In the genomic region with DNA sequence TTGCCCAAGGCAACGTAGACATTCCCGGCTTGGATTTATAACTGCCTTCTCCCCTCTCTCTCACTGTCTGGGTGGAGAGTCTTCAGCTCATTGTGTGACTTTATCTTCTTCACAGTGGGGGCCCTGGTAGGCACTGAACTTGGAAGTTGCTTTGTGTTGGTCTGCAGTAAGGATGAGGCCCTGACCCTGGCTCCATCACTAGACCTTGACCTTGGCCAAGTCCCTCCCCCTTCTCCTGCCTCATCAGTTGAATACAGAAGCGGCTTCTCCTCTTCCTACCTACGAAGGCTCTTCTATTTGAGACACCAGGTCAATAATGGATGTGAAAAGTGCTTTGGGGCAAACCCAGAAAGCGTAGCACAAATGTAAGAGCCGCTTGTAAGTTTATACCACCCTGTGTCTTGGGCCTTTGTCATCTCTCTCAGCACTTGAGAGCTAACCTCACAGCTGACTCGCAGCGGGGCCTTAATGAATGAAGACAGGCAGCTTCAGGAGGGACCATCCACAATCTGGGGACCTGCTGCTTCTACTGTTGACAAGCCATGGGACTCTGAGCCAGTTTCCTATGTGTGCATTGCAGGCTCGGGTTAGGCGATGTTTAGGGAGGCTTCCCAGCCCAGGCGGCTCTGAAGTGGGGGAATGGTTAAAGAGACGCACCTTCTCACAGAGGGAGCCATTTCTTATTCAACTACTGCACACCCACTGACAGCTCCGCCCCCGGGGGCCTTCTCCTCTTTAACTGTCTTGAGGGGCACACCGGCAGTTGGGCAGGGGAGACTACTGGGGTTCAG, we compare ENCODE assay signal across 16 mouse cellular contexts. TPM values are rescaled to one million over a fixed set of nuclear protein-coding genes. Genes with fewer than 3 reads are reported as not detected.
DNase-seq lines count a peak whose midpoint lies in the region; ATAC-seq and TF ChIP-seq lines count a peak whose summit lies in the region.
"Had no signal": no experiment of that assay in that cellular context is flagged by ENCODE, and none has a peak within 500 bp of the region (broad histone marks: within the 10 kb centered on the region; RNA-seq: fewer than 3 reads in every experiment).

No protein-coding gene starts in this region.

- no peak for ATAC-seq in forebrain, embryonic 15.5 days (replicated peaks)
- no peak for ATAC-seq in forebrain, embryonic 11.5 days (replicated peaks; ENCODE audit: low FRiP score)
- no peak for ATAC-seq in embryonic facial prominence, embryonic 15.5 days (ENCODE audit: insufficient number of reproducible peaks, low FRiP score, low TSS enrichment, low read depth)
- no peak for ATAC-seq in neural tube, embryonic 15.5 days (ENCODE audit: low FRiP score)
- ATAC-seq in activated CD4-positive, CD25-positive, alpha-beta regulatory T cell, adult 4 months = no peak

- 30% methylated on average over 15 of the region's 15 CpGs for WGBS in forebrain, embryonic 15.5 days
- 30% methylated on average over 15 of the region's 15 CpGs for WGBS in forebrain, embryonic 11.5 days
- 25% methylated on average over 15 of the region's 15 CpGs for WGBS in embryonic facial prominence, embryonic 15.5 days
- WGBS in neural tube, embryonic 15.5 days = 28% methylated on average over 15 of the region's 15 CpGs

- H3K27ac ChIP-seq in forebrain, embryonic 15.5 days (replicated peaks) = no peak overlapping the region
- H3K27ac ChIP-seq in forebrain, embryonic 11.5 days (ENCODE audit: low read depth, low read length) = no peak overlapping the region
- H3K27ac ChIP-seq in left cerebral cortex, adult 2 months = 0 out of 2 replicates have a peak overlapping the region, but pooled peaks have one; percentile 96
- 0 out of 2 replicates have a peak overlapping the region, but pooled peaks have one; percentile 44 for H3K27ac ChIP-seq in embryonic facial prominence, embryonic 15.5 days (replicated peaks)
- H3K27ac ChIP-seq in neural tube, embryonic 15.5 days (replicated peaks) = peak overlapping the region; percentile 97

- H3K9me3 ChIP-seq in forebrain, embryonic 15.5 days = no peaks in the 10 kb centered on the region
- H3K9me3 ChIP-seq in forebrain, embryonic 11.5 days (ENCODE audit: control insufficient read depth, low read length) = no peaks in the 10 kb centered on the region
- no peaks in the 10 kb centered on the region for H3K9me3 ChIP-seq in embryonic facial prominence, embryonic 15.5 days (replicated peaks)
- no peaks in the 10 kb centered on the region for H3K9me3 ChIP-seq in neural tube, embryonic 15.5 days (replicated peaks)
- H3K9me3 ChIP-seq: embryonic facial prominence, embryonic 13.5 days; heart, embryonic 12.5 days had no signal

- no peak for TF ChIP-seq CTCF in left cerebral cortex, adult 2 months (IDR thresholded peaks at IDR 0.05)

- no peak overlapping the region for H3K4me2 ChIP-seq in forebrain, embryonic 15.5 days (replicated peaks)
- H3K4me2 ChIP-seq in forebrain, embryonic 11.5 days (ENCODE audit: low read depth, low read length, severe bottlenecking) = no peak overlapping the region
- no peak overlapping the region for H3K4me2 ChIP-seq in embryonic facial prominence, embryonic 15.5 days (replicated peaks)
- peak overlapping the region; percentile 77; the same call in 1 of the 2 replicates for H3K4me2 ChIP-seq in neural tube, embryonic 15.5 days

- no peak overlapping the region for H3K9ac ChIP-seq in forebrain, embryonic 15.5 days (replicated peaks)
- H3K9ac ChIP-seq in forebrain, embryonic 11.5 days (ENCODE audit: low read length) = no peak overlapping the region
- no peak overlapping the region for H3K9ac ChIP-seq in embryonic facial prominence, embryonic 15.5 days
- H3K9ac ChIP-seq in neural tube, embryonic 15.5 days (replicated peaks) = no peak overlapping the region
- H3K9ac ChIP-seq: heart, embryonic 12.5 days had no signal

- peaks cover 50% of the 10 kb centered on the region for H3K4me1 ChIP-seq in forebrain, embryonic 15.5 days
- H3K4me1 ChIP-seq in forebrain, embryonic 11.5 days (replicated peaks; ENCODE audit: control insufficient read depth, insufficient read depth, low read length) = peaks cover 20% of the 10 kb centered on the region
- peaks cover 37% of the 10 kb centered on the region for H3K4me1 ChIP-seq in embryonic facial prominence, embryonic 15.5 days
- H3K4me1 ChIP-seq in neural tube, embryonic 15.5 days = peaks cover 54% of the 10 kb centered on the region

- 0 out of 2 replicates have a peak overlapping the region, but pooled peaks have one; percentile 81 for H3K4me3 ChIP-seq in forebrain, embryonic 15.5 days
- H3K4me3 ChIP-seq in forebrain, embryonic 11.5 days (ENCODE audit: low read depth, low read length) = no peak overlapping the region
- no peak overlapping the region for H3K4me3 ChIP-seq in left cerebral cortex, adult 2 months
- no peak overlapping the region for H3K4me3 ChIP-seq in embryonic facial prominence, embryonic 15.5 days (replicated peaks)
- H3K4me3 ChIP-seq in neural tube, embryonic 15.5 days (replicated peaks) = 0 out of 2 replicates have a peak overlapping the region, but pooled peaks have one; percentile 85

- DNase-seq in forebrain, embryonic 11.5 days (ENCODE audit: low spot score) = no peak
- DNase-seq in left cerebral cortex, adult 2 months (ENCODE audit: extremely low spot score in 1 of 2, low spot score in 2 of 2) = no peak
- DNase-seq in left cerebral cortex, postnatal 36 days (ENCODE audit: low spot score in 2 of 2) = no peak
- no peak for DNase-seq in adrenal gland, adult (ENCODE audit: inconsistent age in 2 of 2, low spot score in 1 of 2)
- DNase-seq: adrenal gland, adult 8-10 months; gastrocnemius, postnatal 14 days; lung, postnatal 10 days; thymus, postnatal 4 days had no signal

- H3K27me3 ChIP-seq in forebrain, embryonic 15.5 days = peaks cover 10% of the 10 kb centered on the region; the same call in 1 of the 2 replicates
- peaks cover 32% of the 10 kb centered on the region for H3K27me3 ChIP-seq in forebrain, embryonic 11.5 days (ENCODE audit: control insufficient read depth, insufficient read depth, low read length)
- H3K27me3 ChIP-seq in embryonic facial prominence, embryonic 15.5 days = peaks cover 59% of the 10 kb centered on the region
- no peaks in the 10 kb centered on the region for H3K27me3 ChIP-seq in neural tube, embryonic 15.5 days (replicated peaks)

- no peaks in the 10 kb centered on the region for H3K36me3 ChIP-seq in forebrain, embryonic 15.5 days
- H3K36me3 ChIP-seq in forebrain, embryonic 11.5 days (ENCODE audit: control insufficient read depth, insufficient read depth, low read length) = no peaks in the 10 kb centered on the region
- H3K36me3 ChIP-seq in embryonic facial prominence, embryonic 15.5 days = no peaks in the 10 kb centered on the region
- no peaks in the 10 kb centered on the region for H3K36me3 ChIP-seq in neural tube, embryonic 15.5 days
- H3K36me3 ChIP-seq: embryonic facial prominence, embryonic 13.5 days; heart, embryonic 12.5 days had no signal

- intact Hi-C loops in left cerebral cortex, adult 2 months (cut with DNase I) = loop anchor here (2.0 kb wide), 1 partner anchor 100 kb away; no protein-coding TSS in a partner anchor
- intact Hi-C loops in left cerebral cortex, postnatal 36 days (cut with DNase I) = no loop called here

RNA-seq across cellular contexts. Expression of a gene that starts 1.6 kb away (rescaled TPM):
- polyA plus RNA-seq in forebrain, embryonic 15.5 days (2015; fragmentation: Nextera tagmentation; extraction: Ambion mirVana) = 9.7 and 10.7 TPM in 2 replicates
- polyA plus RNA-seq in forebrain, embryonic 11.5 days (2014; fragmentation: Nextera tagmentation; extraction: Ambion mirVana) = 2.2 and 2.5 TPM in 2 replicates
- 1,000 to 10,000 TPM; 1,332 to 1,386 TPM for total RNA-seq in left cerebral cortex, adult 2 months (2021)
- 1,000 to 10,000 TPM; 1,236 to 1,427 TPM for total RNA-seq in left cerebral cortex, postnatal 36 days (2021)
- polyA plus RNA-seq in embryonic facial prominence, embryonic 15.5 days (2015; fragmentation: Nextera tagmentation; extraction: Ambion mirVana) = 3.1 and 3.4 TPM in 2 replicates
- polyA plus RNA-seq in neural tube, embryonic 15.5 days (2015; fragmentation: Nextera tagmentation; extraction: Ambion mirVana) = 18.9 and 23.1 TPM in 2 replicates
- polyA plus RNA-seq in activated CD4-positive, CD25-positive, alpha-beta regulatory T cell, adult 4 months (2017; shearing (Covaris generic)) = under 1 TPM; 0.38 to 0.80 TPM

RNA-seq across cellular contexts. Expression of a gene that starts 18.0 kb away (rescaled TPM):
- 18.5 and 19.0 TPM in 2 replicates for polyA plus RNA-seq in forebrain, embryonic 15.5 days (2015; fragmentation: Nextera tagmentation; extraction: Ambion mirVana)
- 18.6 and 21.1 TPM in 2 replicates for polyA plus RNA-seq in forebrain, embryonic 11.5 days (2014; fragmentation: Nextera tagmentation; extraction: Ambion mirVana)
- 10 to 100 TPM; 63.0 to 65.1 TPM for total RNA-seq in left cerebral cortex, adult 2 months (2021)
- total RNA-seq in left cerebral cortex, postnatal 36 days (2021) = 10 to 100 TPM; 56.4 to 58.5 TPM
- polyA plus RNA-seq in embryonic facial prominence, embryonic 15.5 days (2015; fragmentation: Nextera tagmentation; extraction: Ambion mirVana) = 17.7 and 18.0 TPM in 2 replicates
- polyA plus RNA-seq in neural tube, embryonic 15.5 days (2015; fragmentation: Nextera tagmentation; extraction: Ambion mirVana) = 20.0 and 21.8 TPM in 2 replicates
- polyA plus RNA-seq in activated CD4-positive, CD25-positive, alpha-beta regulatory T cell, adult 4 months (2017; shearing (Covaris generic)) = 10 to 100 TPM; 12.9 to 14.0 TPM

RNA-seq across cellular contexts. Expression of a gene that starts 56.2 kb away (rescaled TPM):
- polyA plus RNA-seq in forebrain, embryonic 15.5 days (2015; fragmentation: Nextera tagmentation; extraction: Ambion mirVana) = 4.7 and 7.2 TPM in 2 replicates
- not detected in 2 replicates for polyA plus RNA-seq in forebrain, embryonic 11.5 days (2014; fragmentation: Nextera tagmentation; extraction: Ambion mirVana)
- total RNA-seq in left cerebral cortex, adult 2 months (2021) = 10 to 100 TPM; 33.4 to 42.4 TPM
- 10 to 100 TPM; 27.0 to 35.4 TPM for total RNA-seq in left cerebral cortex, postnatal 36 days (2021)
- 0.09 and 0.11 TPM in 2 replicates for polyA plus RNA-seq in embryonic facial prominence, embryonic 15.5 days (2015; fragmentation: Nextera tagmentation; extraction: Ambion mirVana)
- 13.9 and 14.3 TPM in 2 replicates for polyA plus RNA-seq in neural tube, embryonic 15.5 days (2015; fragmentation: Nextera tagmentation; extraction: Ambion mirVana)
- polyA plus RNA-seq in activated CD4-positive, CD25-positive, alpha-beta regulatory T cell, adult 4 months (2017; shearing (Covaris generic)) = not detected
- total RNA-seq: liver, adult 2 months had no signal
- polyA plus RNA-seq: liver, adult 2 months; stomach, embryonic 16.5 days had no signal

Comparison
In these comparisons a context has a peak if more than half of its experiments do, and no peak if none do; other contexts are left out.
1. H3K4me3 ChIP-seq: peak in forebrain, embryonic 15.5 days (single experiment) and neural tube, embryonic 15.5 days (single experiment); none in forebrain, embryonic 11.5 days (single experiment), left cerebral cortex, adult 2 months (single experiment) and embryonic facial prominence, embryonic 15.5 days (single experiment).
2. H3K27ac ChIP-seq: peak in left cerebral cortex, adult 2 months (single experiment), embryonic facial prominence, embryonic 15.5 days (single experiment) and neural tube, embryonic 15.5 days (single experiment); none in forebrain, embryonic 15.5 days (single experiment) and forebrain, embryonic 11.5 days (single experiment).